Mouse (Mus musculus) heart, postnatal 0 days (tissue): ENCODE measurements at regions not wholly inside any gene's neighbourhood (a gene's known extent, or its start where the extent isn't known, plus 50 kb on each side); places are given as distances from the start of the nearest gene placed in this dataset.

ENCODE experiments used
- CTCF ChIP-seq: IDR thresholded peaks from 2 replicates; pipeline ENCODE4 v1.5.1; 2016; ENCODE audit warnings: antibody characterized with exemption, control low read depth, low read depth
- EP300 ChIP-seq: IDR thresholded peaks from 2 replicates; pipeline ENCODE4 v1.6.1; 2016; ENCODE audit warnings: antibody characterized with exemption, low read depth

DNA sequence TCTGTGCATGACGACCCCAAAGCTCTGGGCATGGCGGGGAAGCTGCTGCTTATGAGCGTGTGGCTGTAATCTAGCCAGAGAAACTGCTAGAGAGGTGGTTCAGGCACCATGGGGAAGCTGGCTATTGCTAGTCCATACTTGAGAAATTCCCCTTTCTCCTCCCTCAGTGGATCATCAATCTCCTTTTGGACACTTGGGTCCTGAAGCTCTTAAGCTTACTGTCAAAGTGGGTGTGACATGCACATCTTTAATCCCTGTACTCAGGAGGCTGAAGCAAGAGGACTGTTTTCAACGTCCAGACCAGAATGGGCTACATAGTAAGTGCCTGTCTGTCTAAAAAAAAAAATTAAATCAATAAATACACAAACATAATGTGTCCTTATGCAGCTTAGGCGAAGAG lies 125.0 kb downstream of the Irx5 start:
- no peak for TF ChIP-seq CTCF
- TF ChIP-seq EP300: no peak
